Mouse (Mus musculus) liver, embryonic 14.5 days (tissue): ENCODE measurements around the gene Anxa2. TPM values are rescaled to one million over a fixed set of nuclear protein-coding genes. Genes with fewer than 3 reads are reported as not detected.

Experiments used
- ATAC-seq: fragments of 200-750 bp; cut with Nextera tagmentation; 2 replicates; pipeline ENCODE4 v1.8.0; 2017; ENCODE audit warnings: moderate number of reproducible peaks, mild to moderate bottlenecking, moderate library complexity; ENCODE audit not compliant: insufficient read depth
- DNase-seq, 3 experiments: peaks; one replicate each; pipeline ENCODE4 v3.0.0-alpha.2; 2012 to 2013; ENCODE audit warnings: low read depth in 3 of 3, low spot score in 3 of 3
- H3K27ac ChIP-seq: fragments of 300-500 bp; sonication (generic); 2 replicates; pipeline ENCODE4 v1.5.1; 2014; ENCODE audit warnings: moderate library complexity, mild to moderate bottlenecking, control low read depth, inconsistent platforms
- H3K27me3 ChIP-seq: fragments of 300-500 bp; sonication (generic); 2 replicates; pipeline ENCODE4 v1.6.1; 2014; ENCODE audit warnings: mild to moderate bottlenecking, low read length, moderate library complexity; ENCODE audit not compliant: control insufficient read depth, insufficient read depth
- H3K36me3 ChIP-seq: fragments of 300-500 bp; sonication (generic); replicated peaks from 2 replicates; pipeline ENCODE4 v1.6.1; 2014; ENCODE audit warnings: low read depth; ENCODE audit not compliant: control insufficient read depth, insufficient read depth
- H3K4me1 ChIP-seq, 2 experiments: fragments of 200-500 bp in 1 of 2; fragments of 300-500 bp in 1 of 2; sonication (generic) in 1 of 2; replicated peaks; 2 replicates each; pipeline ENCODE4 v1.6.1; 2012 to 2014; ENCODE audit warnings: antibody characterized with exemption in 1 of 2, inconsistent platforms in 1 of 2, low read length in 1 of 2; ENCODE audit not compliant: control insufficient read depth in 2 of 2, insufficient read depth in 2 of 2
- H3K4me2 ChIP-seq: fragments of 300-500 bp; sonication (generic); 2 replicates; pipeline ENCODE4 v1.6.1; 2014; ENCODE audit warnings: low read depth, mild to moderate bottlenecking, control low read depth, moderate library complexity
- H3K4me3 ChIP-seq, 2 experiments: fragments of 200-500 bp in 1 of 2; fragments of 300-500 bp in 1 of 2; sonication (generic) in 1 of 2; 2 replicates each; pipeline ENCODE4 v1.5.1; 2012 to 2014; ENCODE audit warnings: low read depth in 2 of 2, low read length in 2 of 2, mild to moderate bottlenecking in 2 of 2, control low read depth in 1 of 2, inconsistent platforms in 1 of 2, moderate library complexity in 1 of 2; ENCODE audit not compliant: insufficient read depth in 1 of 2
- H3K9ac ChIP-seq: fragments of 300-500 bp; sonication (generic); replicated peaks from 2 replicates; pipeline ENCODE4 v1.6.1; 2014; ENCODE audit warnings: mild to moderate bottlenecking, control low read depth, moderate library complexity
- H3K9me3 ChIP-seq: fragments of 300-500 bp; sonication (generic); 2 replicates; pipeline ENCODE4 v1.6.1; 2016; ENCODE audit warnings: low read length, mixed read lengths; ENCODE audit not compliant: control insufficient read depth
- CTCF ChIP-seq: IDR thresholded peaks from 2 replicates; pipeline ENCODE4 v1.5.1; 2016; ENCODE audit warnings: antibody characterized with exemption, low read depth, control low read depth
- EP300 ChIP-seq: IDR thresholded peaks from 2 replicates; pipeline ENCODE4 v1.6.1; 2016; ENCODE audit warnings: antibody characterized with exemption, low read depth
- WGBS: fragments of 180-500 bp; shearing (Covaris S2); extraction: QIAGEN DNeasy Blood & Tissue Kit; methylation state at CpG from one replicate; pipeline ENCODE4 v1.1.7; 2014; ENCODE audit not compliant: insufficient replicate concordance; 5-methylcytosine and 5-hydroxymethylcytosine counted together
- polyA plus RNA-seq, 2 experiments: library from polyadenylated mRNA; depleted of rRNA in 1 of 2; stranded (reverse) in 1 of 2; unstranded in 1 of 2; fragments of >200 nt; fragmentation: Nextera tagmentation in 1 of 2; extraction: Ambion mirVana in 1 of 2; gene quantifications; 2 replicates each; pipeline versions ENCODE4 v1.2.1 to v1.2.3; 2012 to 2014

Anxa2 gene
- 49.7 and 65.6 TPM in 2 replicates for polyA plus RNA-seq (2012; rRNA removed)
- 88.3 and 99.8 TPM in 2 replicates for polyA plus RNA-seq (2014; fragmentation: Nextera tagmentation; extraction: Ambion mirVana)

- H3K4me1 ChIP-seq, result peaks cover 0 to 28% of the 10 kb centered on the region in 2 experiments; a peak in 3 of 4 replicates
- WGBS, result 12% methylated on average over 34 of the region's 37 CpGs
- H3K4me2 ChIP-seq, result peak within 1 kb of the TSS; percentile 55
- no peaks in the 10 kb centered on the region for H3K36me3 ChIP-seq
- DNase-seq (peak in 2 of 3 experiments; percentile 37 to 53), ATAC-seq (peak; percentile 78)
- H3K27ac ChIP-seq, result no peak within 1 kb of the TSS
- H3K9ac ChIP-seq, result peak within 1 kb of the TSS; percentile 48
- H3K27me3 ChIP-seq, result no peaks in the 10 kb centered on the region
- TF ChIP-seq CTCF, result no peak
- TF ChIP-seq EP300, result no peak
- peak within 1 kb of the TSS; percentile 56 to 60 for H3K4me3 ChIP-seq
- no peaks in the 10 kb centered on the region for H3K9me3 ChIP-seq
These were observed at the start of gene Anxa2 for GRCm38 (mm10) chr9:69453066-69453900. Gene Anxa2, plus strand, starts transcription at chr9:69453620.

- Histone ChIP-seq H3K4me1 (no peaks in the 10 kb centered on the region), H3K27ac (no peak overlapping the region), H3K9ac (no peak overlapping the region), H3K36me3 (no peaks in the 10 kb centered on the region), H3K9me3 (no peaks in the 10 kb centered on the region), H3K27me3 (no peaks in the 10 kb centered on the region), H3K4me3 (no peak overlapping the region), H3K4me2 (no peak overlapping the region)
- DNase-seq (no peak), ATAC-seq (no peak)
- TF ChIP-seq CTCF, result no peak
- TF ChIP-seq EP300, result no peak
- 70% methylated on average over 6 of the region's 6 CpGs for WGBS
These were observed 48.7 kb upstream of the Anxa2 start for GRCm38 (mm10) chr9:69404671-69405070.

- no peak for ATAC-seq
- H3K9me3 ChIP-seq, result no peaks in the 10 kb centered on the region
- H3K4me3 ChIP-seq, result no peak overlapping the region
- no peak overlapping the region for H3K4me2 ChIP-seq
- no peak for DNase-seq
- no peaks in the 10 kb centered on the region for H3K4me1 ChIP-seq
- H3K27me3 ChIP-seq, result no peaks in the 10 kb centered on the region
- H3K9ac ChIP-seq, result no peak overlapping the region
- 88% methylated on average over 1 of the region's 1 CpGs for WGBS
- no peak for TF ChIP-seq EP300
- TF ChIP-seq CTCF, result peak; percentile 6; the same call in 1 of the 2 replicates
- no peak overlapping the region for H3K27ac ChIP-seq
- H3K36me3 ChIP-seq, result peaks cover 7% of the 10 kb centered on the region
These were observed 33.9 kb upstream of the Anxa2 start for GRCm38 (mm10) chr9:69419476-69419875.

- Histone ChIP-seq H3K27me3 (no peaks in the 10 kb centered on the region), H3K36me3 (peaks cover 10% of the 10 kb centered on the region), H3K4me3 (no peak overlapping the region), H3K4me2 (no peak overlapping the region), H3K4me1 (0 out of 4 replicates have a peak, but pooled peaks cover 0 to 4% of the 10 kb centered on the region in 2 experiments), H3K9me3 (no peaks in the 10 kb centered on the region), H3K27ac (no peak overlapping the region), H3K9ac (no peak overlapping the region)
- no peak for TF ChIP-seq CTCF
- TF ChIP-seq EP300, result no peak
- ATAC-seq (no peak), DNase-seq (no peak)
- WGBS, result 74% methylated on average over 3 of the region's 3 CpGs
These were observed 22.9 kb upstream of the Anxa2 start for GRCm38 (mm10) chr9:69430531-69430930.

GRCm38 (mm10) chr9:69431863-69432555 is 21.4 kb upstream of the Anxa2 start:
- H3K4me3 ChIP-seq, result no peak overlapping the region
- H3K27me3 ChIP-seq, result no peaks in the 10 kb centered on the region
- H3K9ac ChIP-seq, result no peak overlapping the region
- ATAC-seq, result no peak
- no peaks in the 10 kb centered on the region for H3K9me3 ChIP-seq
- peaks cover 7% of the 10 kb centered on the region for H3K36me3 ChIP-seq
- no peak overlapping the region for H3K4me2 ChIP-seq
- no peak for TF ChIP-seq EP300
- TF ChIP-seq CTCF, result no peak
- DNase-seq, result no peak
- no peak overlapping the region for H3K27ac ChIP-seq
- 0 out of 4 replicates have a peak, but pooled peaks cover 0 to 6% of the 10 kb centered on the region in 2 experiments for H3K4me1 ChIP-seq
- 74% methylated on average over 6 of the region's 6 CpGs for WGBS
